Mouse (Mus musculus) stomach, embryonic 14.5 days (tissue): ENCODE results near the gene Lpcat1. TPM values are rescaled to one million over a fixed set of nuclear protein-coding genes. Genes with fewer than 3 reads are reported as not detected.

Experiments
- ATAC-seq: fragments of 200-750 bp; cut with Nextera tagmentation; 2 replicates; pipeline ENCODE4 v1.8.0; 2017; ENCODE audit warnings: low read depth, moderate TSS enrichment; ENCODE audit not compliant: insufficient number of reproducible peaks, insufficient read depth, low FRiP score
- H3K27ac ChIP-seq: fragments of 300-500 bp; sonication (generic); 2 replicates; pipeline ENCODE4 v1.5.1; 2014; ENCODE audit warnings: mild to moderate bottlenecking, low read length, moderate library complexity, mixed read lengths
- H3K27me3 ChIP-seq: fragments of 300-500 bp; sonication (generic); 2 replicates; pipeline ENCODE4 v1.6.1; 2014; ENCODE audit warnings: low read length, control low read depth, mixed read lengths; ENCODE audit not compliant: control insufficient read depth, insufficient read depth
- H3K36me3 ChIP-seq: fragments of 300-500 bp; sonication (generic); 2 replicates; pipeline ENCODE4 v1.6.1; 2014; ENCODE audit warnings: mild to moderate bottlenecking, control low read depth, low read length, moderate library complexity, mixed read lengths; ENCODE audit not compliant: control insufficient read depth, insufficient read depth
- H3K4me1 ChIP-seq: fragments of 300-500 bp; sonication (generic); 2 replicates; pipeline ENCODE4 v1.6.1; 2014; ENCODE audit warnings: low read length, control low read depth, mixed read lengths; ENCODE audit not compliant: control insufficient read depth, insufficient read depth
- H3K4me2 ChIP-seq: fragments of 300-500 bp; sonication (generic); replicated peaks from 2 replicates; pipeline ENCODE4 v1.6.1; 2014; ENCODE audit warnings: low read depth, low read length, control low read depth
- H3K4me3 ChIP-seq: fragments of 300-500 bp; sonication (generic); 2 replicates; pipeline ENCODE4 v1.5.1; 2014; ENCODE audit warnings: low read depth, low read length, control low read depth
- H3K9ac ChIP-seq: fragments of 300-500 bp; sonication (generic); replicated peaks from 2 replicates; pipeline ENCODE4 v1.6.1; 2014; ENCODE audit warnings: low read depth, mild to moderate bottlenecking, control low read depth, low read length, moderate library complexity, mixed read lengths
- H3K9me3 ChIP-seq: fragments of 300-500 bp; sonication (generic); 2 replicates; pipeline ENCODE4 v1.6.1; 2016; ENCODE audit warnings: low read depth, low read length, control low read depth; ENCODE audit not compliant: control insufficient read depth
- WGBS: fragments of 180-500 bp; shearing (Covaris S2); extraction: QIAGEN DNeasy Blood & Tissue Kit; methylation state at CpG from one replicate; pipeline ENCODE4 v1.1.7; 2014; 5-methylcytosine and 5-hydroxymethylcytosine counted together
- polyA plus RNA-seq: library from polyadenylated mRNA; unstranded; fragments of >200 nt; fragmentation: Nextera tagmentation; extraction: Ambion mirVana; gene quantifications from 2 replicates; pipeline ENCODE4 v1.2.1, GENCODE M21; 2014

Gene Lpcat1
- polyA plus RNA-seq, 1 experiment from 2014 or later = 40.4 TPM

DNA sequence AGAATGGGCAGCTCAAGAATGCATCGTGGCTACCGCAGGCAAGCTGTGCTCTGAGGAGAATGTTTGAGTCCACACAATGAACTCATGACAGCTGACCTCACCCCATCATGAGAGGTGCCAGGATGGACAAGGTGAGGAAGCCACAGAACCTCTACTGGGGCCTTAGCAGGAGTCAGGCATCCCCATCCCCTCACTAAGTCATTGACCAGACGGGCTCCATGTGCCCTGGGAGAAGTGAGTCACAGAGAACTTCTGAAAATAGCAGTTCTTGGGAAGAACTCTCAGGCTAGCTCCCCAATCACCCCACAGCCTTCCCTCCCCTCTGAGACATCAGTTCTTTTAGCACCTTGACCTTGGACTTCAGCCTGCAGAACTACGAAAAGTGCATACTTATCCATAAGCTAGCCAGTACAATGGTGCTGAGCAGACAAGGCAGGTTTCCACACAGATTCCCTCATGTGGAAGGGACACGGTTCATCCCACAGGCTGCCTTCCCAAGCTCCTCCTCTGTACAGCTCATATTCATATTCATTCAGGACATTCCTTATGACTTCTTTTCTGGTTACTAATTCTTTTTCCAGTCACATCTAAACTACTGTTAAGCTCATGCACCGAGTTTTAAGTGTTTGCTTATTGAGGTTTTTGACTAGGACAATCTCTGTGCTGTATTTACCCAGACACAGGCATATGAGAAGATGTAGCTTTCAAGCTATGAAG lies 37.2 kb upstream of the Lpcat1 start:
- no peaks in the 10 kb centered on the region for H3K36me3 ChIP-seq
- no peak overlapping the region for H3K27ac ChIP-seq
- no peak for ATAC-seq
- no peaks in the 10 kb centered on the region for H3K9me3 ChIP-seq
- no peak overlapping the region for H3K4me2 ChIP-seq
- no peaks in the 10 kb centered on the region for H3K4me1 ChIP-seq
- no peak overlapping the region for H3K4me3 ChIP-seq
- no peak overlapping the region for H3K9ac ChIP-seq
- 73% methylated on average over 6 of the region's 6 CpGs for WGBS
- no peaks in the 10 kb centered on the region for H3K27me3 ChIP-seq

DNA sequence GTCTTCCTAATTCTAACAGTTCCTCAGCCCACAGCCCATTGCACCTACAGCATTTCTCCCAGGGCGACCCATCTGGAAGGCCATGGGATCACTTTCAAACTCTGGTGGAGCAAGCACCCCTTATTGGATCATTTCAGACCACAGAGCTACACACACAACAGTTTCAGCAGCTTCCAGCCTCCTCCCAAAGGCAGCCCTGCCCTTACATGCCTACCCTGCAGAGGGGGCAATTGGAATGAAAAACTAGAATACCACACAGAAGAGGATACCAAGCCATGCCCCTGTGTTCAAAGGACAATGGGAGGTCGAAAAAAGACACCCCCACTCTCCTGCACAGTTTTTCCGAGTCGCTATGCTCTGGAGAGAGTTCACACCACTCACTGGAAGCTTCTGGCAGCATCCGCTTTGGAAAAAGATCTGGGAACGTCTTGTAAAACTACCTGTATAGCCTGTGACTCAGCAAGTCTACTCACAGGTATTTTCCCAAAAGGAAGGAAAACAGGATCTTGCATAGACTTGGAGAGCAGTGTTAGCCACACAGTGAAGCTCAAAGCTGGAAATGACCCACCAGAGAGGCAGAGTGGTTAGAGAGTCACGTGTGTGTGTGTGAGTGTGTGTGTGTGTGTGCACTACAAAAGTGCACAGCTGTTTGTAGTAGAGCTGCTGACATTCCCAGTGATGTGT lies 34.4 kb upstream of the Lpcat1 start:
- H3K36me3 ChIP-seq = no peaks in the 10 kb centered on the region
- ATAC-seq = no peak
- H3K9ac ChIP-seq = no peak overlapping the region
- no peak overlapping the region for H3K4me2 ChIP-seq
- H3K4me3 ChIP-seq = no peak overlapping the region
- no peaks in the 10 kb centered on the region for H3K9me3 ChIP-seq
- no peaks in the 10 kb centered on the region for H3K4me1 ChIP-seq
- no peaks in the 10 kb centered on the region for H3K27me3 ChIP-seq
- WGBS = 78% methylated on average over 7 of the region's 7 CpGs
- H3K27ac ChIP-seq = no peak overlapping the region

DNA sequence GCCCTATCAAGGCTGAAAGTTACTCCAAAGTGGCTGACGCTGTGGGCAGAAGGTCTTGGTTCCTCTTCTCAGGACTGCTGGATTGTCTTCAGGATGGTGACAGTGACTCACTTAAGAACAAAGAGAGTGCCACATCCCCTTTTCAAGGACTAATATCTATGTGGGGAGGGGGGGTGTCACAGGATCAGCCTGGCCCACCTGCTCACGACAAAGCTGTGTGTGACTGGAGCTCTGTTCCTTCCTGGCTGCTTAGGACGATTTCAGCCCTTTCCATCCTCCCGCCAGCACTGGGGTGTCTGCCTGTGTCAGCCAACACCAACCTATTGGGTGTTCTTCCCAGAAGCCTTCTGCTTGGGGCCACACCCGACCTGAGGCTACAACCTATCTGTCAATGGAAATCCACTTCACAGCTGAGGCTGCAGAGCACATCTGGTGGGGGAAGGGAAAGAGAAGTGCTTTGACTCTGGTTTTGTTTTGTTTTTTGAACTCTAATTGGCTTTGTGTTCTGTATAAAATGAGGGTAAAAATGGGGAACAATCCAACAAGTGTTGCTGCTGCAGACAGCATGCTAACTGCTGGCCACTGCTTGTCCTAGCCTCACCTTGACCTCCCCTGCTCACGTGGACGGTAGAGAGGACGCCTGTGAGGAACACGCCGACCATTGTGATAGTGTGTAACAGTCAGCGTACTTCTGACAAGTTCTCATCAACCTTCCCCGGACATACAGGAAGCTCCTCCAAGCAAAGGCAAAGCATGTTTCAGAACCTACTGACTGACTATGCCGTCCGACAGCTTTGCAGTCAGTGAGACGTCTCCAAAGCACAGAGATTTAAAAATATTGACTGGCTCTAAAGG lies 33.1 kb upstream of the Lpcat1 start:
- ATAC-seq = no peak
- no peak overlapping the region for H3K27ac ChIP-seq
- WGBS = 69% methylated on average over 15 of the region's 15 CpGs
- no peak overlapping the region for H3K4me3 ChIP-seq
- no peaks in the 10 kb centered on the region for H3K27me3 ChIP-seq
- H3K9ac ChIP-seq = no peak overlapping the region
- no peaks in the 10 kb centered on the region for H3K36me3 ChIP-seq
- H3K4me1 ChIP-seq = no peaks in the 10 kb centered on the region
- H3K9me3 ChIP-seq = no peaks in the 10 kb centered on the region
- H3K4me2 ChIP-seq = no peak overlapping the region

DNA sequence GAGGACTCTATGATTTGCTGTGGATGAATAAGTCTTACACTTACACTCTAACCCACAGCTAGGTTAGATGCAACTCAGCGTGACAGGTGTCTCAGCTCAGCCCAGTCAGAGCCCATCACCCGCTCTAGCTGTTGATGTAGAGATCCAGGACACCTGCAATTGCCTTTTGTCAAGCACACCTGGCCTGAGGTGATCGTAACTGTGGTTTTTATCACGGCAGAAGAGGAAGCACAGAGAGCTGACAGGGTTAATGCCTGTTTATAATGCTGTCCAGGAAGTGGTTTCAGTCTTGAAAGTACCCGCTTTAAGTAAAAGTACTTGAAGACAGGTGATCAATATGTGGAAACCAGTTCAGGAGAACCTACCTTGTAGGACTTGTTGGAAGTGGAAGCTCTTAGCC lies 32.3 kb upstream of the Lpcat1 start:
- Histone ChIP-seq H3K4me2 (no peak overlapping the region), H3K27me3 (no peaks in the 10 kb centered on the region), H3K4me3 (no peak overlapping the region), H3K27ac (no peak overlapping the region), H3K9ac (no peak overlapping the region), H3K36me3 (no peaks in the 10 kb centered on the region), H3K9me3 (no peaks in the 10 kb centered on the region), H3K4me1 (no peaks in the 10 kb centered on the region)
- 49% methylated on average over 5 of the region's 5 CpGs for WGBS
- no peak for ATAC-seq

DNA sequence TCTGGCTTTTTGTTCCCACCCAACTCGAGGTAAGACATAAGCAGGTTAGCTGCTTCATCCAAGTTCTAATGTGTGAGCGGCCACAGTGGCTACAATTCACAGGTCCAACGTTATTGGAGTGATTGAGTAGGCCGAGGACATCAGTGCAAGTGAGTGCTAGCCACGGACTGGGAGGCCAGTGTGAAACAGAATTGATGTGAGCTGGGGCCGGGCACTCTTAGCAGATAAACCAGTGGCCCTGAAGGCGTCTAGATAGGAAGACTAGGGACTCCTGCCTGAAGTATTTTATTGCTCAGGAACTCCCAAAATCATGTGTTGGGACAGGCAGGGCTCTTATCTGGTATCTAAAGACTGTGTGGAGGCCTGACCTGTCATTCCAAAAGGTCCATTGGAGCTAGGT lies 31.3 kb upstream of the Lpcat1 start:
- 82% methylated on average over 7 of the region's 7 CpGs for WGBS
- H3K36me3 ChIP-seq = no peaks in the 10 kb centered on the region
- H3K4me1 ChIP-seq = no peaks in the 10 kb centered on the region
- no peak overlapping the region for H3K27ac ChIP-seq
- H3K9me3 ChIP-seq = no peaks in the 10 kb centered on the region
- no peak overlapping the region for H3K4me2 ChIP-seq
- H3K27me3 ChIP-seq = no peaks in the 10 kb centered on the region
- H3K4me3 ChIP-seq = no peak overlapping the region
- H3K9ac ChIP-seq = no peak overlapping the region
- ATAC-seq = no peak

DNA sequence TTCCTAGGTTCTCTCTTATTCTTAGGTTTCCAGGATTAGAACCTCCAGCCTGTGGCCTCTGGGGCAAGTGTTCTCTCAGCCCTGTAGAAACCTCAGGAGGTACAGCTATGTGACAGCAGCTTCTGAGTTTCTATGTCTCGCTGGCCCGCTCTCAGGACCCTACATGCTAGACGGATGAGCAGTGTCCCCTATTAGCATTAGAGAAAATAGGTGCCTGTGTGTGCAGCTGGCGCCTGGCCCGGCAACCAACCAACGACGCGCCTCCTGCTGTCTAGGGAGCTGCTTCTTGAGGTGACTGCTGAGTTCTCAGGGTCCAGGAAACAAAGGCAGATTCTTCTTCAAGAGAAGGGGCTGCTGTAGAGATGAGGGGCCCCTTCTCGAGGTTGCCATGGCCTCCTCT lies 27.9 kb upstream of the Lpcat1 start:
- H3K36me3 ChIP-seq = no peaks in the 10 kb centered on the region
- no peaks in the 10 kb centered on the region for H3K9me3 ChIP-seq
- no peak overlapping the region for H3K27ac ChIP-seq
- ATAC-seq = no peak
- no peak overlapping the region for H3K4me2 ChIP-seq
- no peaks in the 10 kb centered on the region for H3K4me1 ChIP-seq
- no peak overlapping the region for H3K4me3 ChIP-seq
- WGBS = 70% methylated on average over 9 of the region's 9 CpGs
- H3K9ac ChIP-seq = no peak overlapping the region
- no peaks in the 10 kb centered on the region for H3K27me3 ChIP-seq

DNA sequence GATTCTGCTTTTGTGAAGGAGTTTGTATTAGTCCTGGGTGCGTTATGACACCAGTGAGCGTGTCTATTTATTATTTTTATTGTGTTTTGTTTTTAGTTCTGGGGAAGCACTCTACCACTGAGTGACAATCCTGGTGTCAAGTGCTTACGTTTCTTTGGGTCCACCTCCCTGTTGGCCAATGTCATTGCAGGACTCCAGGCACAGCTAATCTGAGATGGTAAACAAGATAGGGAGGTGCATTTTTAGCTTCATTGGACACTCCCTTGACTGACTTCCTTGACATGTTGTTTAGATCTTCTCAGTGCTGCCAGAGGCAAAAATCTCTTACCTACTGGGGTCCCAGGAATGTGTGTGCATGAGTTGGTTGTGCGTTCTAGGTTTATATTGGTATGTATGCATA lies 26.0 kb upstream of the Lpcat1 start:
- H3K9ac ChIP-seq = no peak overlapping the region
- WGBS = 77% methylated on average over 4 of the region's 4 CpGs
- no peak for ATAC-seq

DNA sequence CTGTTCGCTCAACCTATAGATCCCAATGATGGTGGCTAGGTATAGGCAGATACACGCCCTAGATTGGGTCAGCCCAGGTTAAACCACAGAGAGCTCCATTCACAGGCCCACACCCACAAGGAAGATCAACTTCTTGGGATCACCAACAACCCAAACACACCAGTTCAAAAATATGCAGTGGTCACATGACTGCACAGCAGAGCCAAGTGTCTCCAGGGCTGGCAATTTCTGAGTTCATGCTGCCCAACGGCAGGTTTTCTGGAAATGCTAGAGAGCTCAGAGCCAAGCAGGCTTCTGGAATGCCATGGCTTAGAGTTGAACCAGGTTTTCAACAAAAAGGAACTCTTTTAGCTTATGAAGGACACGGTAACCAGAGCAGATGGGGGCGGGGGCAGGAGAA lies 25.3 kb upstream of the Lpcat1 start:
- H3K4me1 ChIP-seq = no peaks in the 10 kb centered on the region
- H3K9ac ChIP-seq = no peak overlapping the region
- H3K4me2 ChIP-seq = no peak overlapping the region
- H3K9me3 ChIP-seq = no peaks in the 10 kb centered on the region
- ATAC-seq = no peak
- H3K27ac ChIP-seq = no peak overlapping the region
- no peaks in the 10 kb centered on the region for H3K36me3 ChIP-seq
- no peak overlapping the region for H3K4me3 ChIP-seq
- WGBS = 81% methylated on average over 5 of the region's 5 CpGs
- H3K27me3 ChIP-seq = no peaks in the 10 kb centered on the region

More for the DNA sequence above, 26.0 kb upstream of the Lpcat1 start:
- Histone ChIP-seq H3K9me3 (no peaks in the 10 kb centered on the region), H3K36me3 (no peaks in the 10 kb centered on the region), H3K4me3 (no peak overlapping the region), H3K4me2 (no peak overlapping the region), H3K27ac (no peak overlapping the region), H3K27me3 (no peaks in the 10 kb centered on the region), H3K4me1 (no peaks in the 10 kb centered on the region)
